Mouse (Mus musculus) frontal cortex, adult (tissue): ENCODE measurements around the gene Trim7.
A peak's percentile ranks its signal among the peaks of the same experiment; 100 is the strongest.
"Not testable (repeated sequence)": the region's sequence is repeated elsewhere in the genome, so short reads cannot be mapped to it uniquely, and the experiment has no call there.

ENCODE experiments used
- ATAC-seq: cut with Nextera tagmentation; 2 replicates; pipeline ENCODE4 v1.9.2; 2017; ENCODE audit warnings: mild to moderate bottlenecking, moderate library complexity, mixed read lengths; ENCODE audit not compliant: low TSS enrichment

Gene Trim7

DNA sequence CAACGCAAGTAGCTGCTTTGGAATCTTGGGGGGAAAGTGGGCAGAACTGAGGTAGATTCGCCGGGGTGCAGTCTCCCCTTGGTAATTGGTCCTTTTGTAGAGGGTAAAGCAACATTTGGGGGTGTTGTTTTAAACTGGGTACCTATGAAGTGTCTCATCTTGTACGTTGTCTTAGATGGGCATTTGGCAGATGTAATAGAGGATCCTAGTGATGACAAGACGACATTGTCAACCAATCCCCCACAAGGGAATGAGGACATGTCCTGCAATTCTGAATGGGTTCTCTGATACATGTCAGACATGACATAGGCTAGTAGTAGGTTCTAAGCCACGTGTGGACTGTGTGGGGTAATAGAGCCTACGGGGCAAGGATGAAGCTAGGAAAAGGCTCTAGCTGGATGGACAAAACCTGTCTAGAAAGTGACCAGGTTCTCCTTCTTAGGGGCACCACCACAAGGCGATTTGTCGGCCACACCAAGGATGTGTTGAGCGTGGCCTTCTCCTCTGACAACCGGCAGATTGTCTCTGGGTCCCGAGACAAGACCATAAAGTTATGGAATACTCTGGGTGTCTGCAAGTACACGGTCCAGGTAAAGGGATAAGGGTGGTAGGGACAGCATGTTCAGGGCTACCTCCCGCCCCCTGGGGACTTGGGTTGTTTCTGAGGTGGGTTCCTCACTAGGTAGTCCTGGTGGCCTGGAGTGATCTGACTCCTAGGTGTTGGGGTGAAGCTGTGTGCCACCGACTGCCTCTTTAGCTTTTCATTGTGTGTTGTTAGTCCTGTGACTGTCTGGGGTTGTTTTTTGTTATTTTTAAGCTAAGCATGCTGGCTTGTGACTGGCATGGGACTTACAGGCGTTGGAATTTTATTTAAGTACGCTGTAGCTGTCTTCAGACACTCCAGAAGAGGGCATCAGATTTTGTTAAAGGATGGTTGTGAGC, 23.8 kb upstream of the Trim7 start:
- ATAC-seq: no peak

DNA sequence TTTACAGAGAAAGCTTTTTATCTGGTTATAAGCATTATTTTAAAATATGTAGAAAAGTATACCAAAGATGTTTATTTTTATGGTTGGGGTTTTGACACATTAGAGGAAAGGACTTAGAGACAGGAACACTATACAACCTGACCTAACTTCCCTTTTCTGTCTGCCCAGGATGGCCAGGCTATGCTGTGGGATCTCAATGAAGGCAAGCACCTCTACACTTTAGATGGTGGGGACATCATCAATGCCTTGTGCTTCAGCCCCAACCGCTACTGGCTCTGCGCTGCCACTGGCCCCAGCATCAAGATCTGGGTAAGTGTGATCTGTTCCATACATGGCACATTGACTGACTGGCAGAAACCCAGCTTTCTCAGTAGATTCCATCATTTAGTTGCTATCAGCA, 22.0 kb upstream of the Trim7 start:
- ATAC-seq: no peak

DNA sequence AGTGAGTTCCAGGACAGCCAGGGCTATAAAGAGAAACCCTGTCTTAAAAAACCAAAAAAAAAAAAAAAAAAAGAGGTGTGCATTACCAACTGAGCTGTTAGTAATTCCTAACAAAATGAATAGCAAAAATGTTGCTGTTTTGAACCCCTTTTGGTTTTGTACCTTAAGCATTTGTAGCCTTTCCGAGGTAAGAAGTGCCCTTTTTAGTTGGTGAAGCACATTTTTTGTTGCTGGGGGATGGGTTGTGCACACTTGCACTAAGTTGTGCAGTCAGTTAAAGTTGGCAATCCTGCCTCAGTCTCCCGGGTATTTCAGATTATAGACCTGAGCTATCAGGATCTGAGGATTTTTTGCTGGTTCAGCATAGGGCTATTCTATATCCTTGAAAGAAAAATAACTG, 21.0 kb upstream of the Trim7 start:
- ATAC-seq: no peak

DNA sequence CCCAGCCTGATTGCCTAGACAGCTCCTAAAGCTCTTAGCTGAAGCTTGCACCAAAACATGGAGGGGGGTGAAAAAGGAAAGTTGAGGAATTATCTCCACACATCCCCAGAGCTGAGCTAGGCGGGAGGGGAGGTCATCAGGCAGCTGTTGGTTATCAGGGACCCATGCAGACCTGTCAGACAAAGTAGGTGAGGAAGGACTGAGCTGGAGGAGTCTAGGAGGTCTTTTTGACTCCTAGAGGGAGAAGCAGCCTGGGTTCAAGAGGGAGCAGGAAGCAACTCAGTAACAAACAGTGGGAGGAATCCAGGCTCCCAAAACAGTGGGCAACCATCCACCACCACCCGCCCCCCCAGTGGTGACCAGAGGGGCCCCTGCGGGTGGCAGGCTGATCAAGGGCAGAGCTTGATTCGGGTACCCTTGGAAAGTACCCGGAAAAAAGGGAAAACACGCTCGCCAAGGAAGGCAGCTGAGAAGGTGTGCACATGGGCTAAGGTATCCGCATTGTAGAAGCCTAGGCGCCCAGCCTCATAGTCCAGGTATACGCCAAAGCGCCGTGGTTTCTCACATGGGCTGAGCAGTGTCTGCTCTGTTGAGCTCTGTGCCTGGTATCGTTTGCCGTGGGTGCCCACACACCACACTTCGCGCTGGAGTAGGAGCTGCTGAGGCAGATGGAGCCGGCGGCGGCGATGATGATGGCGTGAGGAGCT, 18.9 kb upstream of the Trim7 start:
- ATAC-seq: peak; percentile 83

DNA sequence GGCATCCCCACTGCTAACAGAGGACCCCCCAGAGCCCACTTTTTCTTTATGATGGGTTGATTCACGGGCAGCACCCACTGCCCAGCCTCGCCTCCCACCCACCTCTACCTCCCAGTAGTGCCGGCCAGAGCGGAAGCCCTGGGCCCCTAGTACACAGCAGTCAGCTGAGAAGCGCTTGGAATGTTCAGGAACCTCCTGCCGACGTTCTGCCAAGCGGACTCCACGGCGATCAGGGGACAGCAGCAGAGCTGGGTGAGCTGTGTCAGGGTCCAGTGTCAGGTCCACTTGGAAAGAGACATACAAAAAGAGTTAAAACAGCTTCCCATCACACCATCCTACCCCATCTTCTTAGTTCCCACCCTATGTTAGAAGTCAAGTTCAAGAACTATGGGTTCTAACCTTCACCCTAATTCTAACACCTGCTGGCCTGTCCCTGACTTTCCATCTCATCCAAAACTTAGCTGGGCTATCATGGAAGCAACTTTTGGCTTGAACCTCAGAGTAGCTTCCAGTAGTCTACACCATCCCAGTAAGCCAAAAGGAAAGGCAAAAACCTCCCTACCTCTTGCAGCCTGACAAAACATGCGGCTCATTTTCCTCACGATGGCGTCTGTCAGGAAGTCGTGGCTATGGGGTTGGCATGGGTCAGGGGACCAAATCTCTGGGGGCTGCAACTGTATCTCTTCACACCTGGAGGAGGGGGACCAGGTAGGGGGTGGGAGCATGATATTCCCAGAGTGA, 18.2 kb upstream of the Trim7 start:
- ATAC-seq: peak; percentile 20

DNA sequence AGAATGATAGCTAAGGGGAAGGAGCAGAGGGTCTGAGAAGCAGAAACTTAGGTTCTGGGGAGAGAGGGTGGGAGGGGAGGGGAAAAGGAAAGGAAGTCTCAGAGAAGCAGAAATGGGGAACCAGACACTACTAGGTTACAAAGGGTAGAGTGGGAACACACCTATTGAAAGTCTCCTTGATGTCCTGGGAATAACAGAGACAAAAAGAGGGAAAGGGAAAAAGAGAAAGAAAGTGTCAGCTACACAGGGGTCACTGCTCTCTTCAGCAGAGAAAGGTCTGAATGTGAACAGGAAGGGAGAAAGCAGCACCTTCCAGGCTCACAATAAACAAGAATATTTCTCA, 17.7 kb upstream of the Trim7 start:
- ATAC-seq: no peak

DNA sequence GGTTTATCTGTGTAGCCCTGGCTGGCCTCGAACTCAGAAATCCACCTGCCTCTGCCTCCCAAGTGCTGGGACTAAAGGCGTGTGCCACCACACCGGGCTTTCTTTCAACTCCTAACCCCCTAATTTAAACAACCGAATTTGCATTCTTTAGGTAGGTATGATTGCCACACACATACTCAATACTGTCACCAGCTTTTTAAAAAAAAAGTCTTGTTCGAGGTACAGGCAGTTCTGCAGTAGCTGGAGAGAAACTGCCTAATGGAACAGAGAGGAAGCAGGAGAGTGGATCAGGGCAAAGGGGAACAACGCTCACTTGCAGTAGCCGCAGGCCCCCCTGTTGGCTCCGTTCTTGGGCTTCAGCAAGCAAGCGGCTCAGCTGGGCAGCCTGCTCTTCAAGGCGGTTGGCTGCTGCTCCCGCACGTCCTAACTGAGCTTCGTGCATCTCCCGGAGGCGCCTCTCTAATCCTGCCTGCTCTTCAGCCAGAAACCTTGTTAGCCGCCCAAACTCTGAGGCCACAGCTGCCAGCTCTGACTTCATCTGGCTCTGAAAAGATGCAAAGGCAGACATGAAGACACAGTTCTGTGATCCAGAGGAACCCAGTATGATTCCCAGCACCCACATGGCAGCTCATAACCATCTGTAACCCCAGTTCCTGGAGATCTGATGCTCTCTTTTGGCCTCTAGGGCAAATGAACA, 17.1 kb upstream of the Trim7 start:
- peak; percentile 44; the same call in 1 of the 2 replicates for ATAC-seq

DNA sequence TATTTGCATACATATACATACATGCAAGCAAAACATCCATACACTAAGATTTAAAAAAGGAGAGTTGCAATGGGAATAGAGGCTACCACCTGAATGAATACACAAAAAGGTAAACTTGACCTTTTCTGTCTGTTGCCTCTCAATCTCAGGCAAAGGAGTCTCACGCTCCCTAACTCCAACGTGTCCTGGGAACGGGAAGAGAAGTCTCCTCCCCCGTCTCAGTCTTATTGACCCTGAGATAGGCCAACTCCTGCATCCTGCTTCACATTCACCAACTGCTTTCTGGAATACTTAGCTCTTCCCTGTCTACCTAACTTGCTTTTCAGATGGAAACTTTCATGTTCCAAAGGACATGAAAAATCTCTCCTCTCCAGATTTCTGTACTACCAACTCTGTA, 16.5 kb upstream of the Trim7 start:
- ATAC-seq: no peak

DNA sequence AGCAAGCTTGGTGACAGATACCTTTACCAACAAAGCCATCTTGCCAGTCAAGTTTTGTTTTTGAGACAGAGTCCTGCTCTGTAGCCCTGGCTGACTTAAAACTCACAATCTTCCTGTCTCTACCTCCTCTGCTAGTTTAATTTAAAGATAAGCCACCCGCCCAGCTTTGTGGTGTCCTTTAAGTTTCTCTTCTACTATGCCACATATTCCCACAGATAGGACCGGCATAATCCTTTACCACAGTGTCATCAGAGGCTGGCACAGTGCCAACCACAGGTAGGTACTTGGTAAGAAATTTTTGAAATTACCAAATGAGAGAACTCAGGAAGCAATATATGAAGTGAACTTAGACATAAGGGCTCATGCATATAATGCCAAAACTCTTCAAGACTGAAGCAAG, 15.8 kb upstream of the Trim7 start:
- ATAC-seq: no peak

DNA sequence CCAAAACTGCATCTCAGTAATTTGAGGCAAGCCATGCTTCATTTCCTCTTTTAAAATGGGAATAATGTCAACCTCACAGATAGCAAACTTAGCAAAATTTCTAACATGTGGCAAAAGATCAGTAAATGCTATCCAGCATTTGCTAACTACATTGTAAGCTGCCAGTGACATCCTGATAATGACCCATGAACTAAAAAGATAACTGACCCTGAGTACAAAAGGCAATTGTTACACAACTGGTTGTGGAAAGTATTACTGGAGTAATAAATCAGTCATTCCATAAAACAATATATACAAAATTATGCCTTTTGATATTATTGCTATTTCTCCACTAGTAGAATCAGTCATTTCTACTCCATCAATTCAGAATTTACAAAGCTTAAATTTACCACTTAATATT, 12.2 kb upstream of the Trim7 start:
- no peak for ATAC-seq

DNA sequence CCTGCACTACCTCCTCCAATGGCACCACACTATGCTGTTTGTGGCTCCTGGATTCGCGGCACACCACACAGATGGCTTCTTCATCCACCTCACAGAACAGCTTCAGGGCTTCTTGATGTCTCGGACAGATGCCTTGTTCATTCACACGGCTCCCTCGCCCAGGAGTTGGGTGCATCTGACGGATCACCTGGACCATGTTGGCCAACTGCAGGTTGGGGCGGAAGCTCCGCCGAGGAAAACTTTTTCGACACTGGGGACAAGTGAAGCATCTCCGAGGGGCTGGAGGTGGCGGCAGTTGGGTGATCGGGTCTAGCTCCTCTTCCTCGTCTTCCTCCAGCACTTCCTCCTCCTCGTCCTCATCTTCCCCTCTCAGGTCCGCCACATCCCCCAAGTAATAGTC, 10.1 kb upstream of the Trim7 start:
- no peak for ATAC-seq

DNA sequence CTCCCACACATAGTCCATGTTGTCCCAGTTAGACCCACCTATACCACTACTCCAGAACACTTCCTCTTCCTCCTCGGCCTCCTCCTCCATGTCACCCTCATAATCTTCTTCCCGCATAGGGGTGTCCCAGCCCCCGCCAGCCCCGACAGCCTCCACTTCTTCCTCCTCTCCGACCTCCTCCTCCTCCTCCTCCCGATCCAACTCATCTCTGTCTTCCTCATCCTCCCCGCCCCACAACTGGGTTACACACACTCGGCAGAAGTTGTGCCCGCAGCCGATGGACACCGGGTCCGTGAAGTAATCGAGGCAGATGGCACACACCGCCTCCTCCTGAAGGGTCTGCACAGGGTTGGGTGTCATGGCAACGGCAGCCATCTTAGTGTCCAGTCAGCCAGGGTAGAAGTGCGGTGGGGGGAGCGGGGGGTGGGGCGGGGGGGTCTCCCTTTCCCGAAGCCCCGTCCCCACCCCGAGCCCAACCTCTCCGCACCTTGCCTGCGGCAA, 9.6 kb upstream of the Trim7 start:
- no peak for ATAC-seq

DNA sequence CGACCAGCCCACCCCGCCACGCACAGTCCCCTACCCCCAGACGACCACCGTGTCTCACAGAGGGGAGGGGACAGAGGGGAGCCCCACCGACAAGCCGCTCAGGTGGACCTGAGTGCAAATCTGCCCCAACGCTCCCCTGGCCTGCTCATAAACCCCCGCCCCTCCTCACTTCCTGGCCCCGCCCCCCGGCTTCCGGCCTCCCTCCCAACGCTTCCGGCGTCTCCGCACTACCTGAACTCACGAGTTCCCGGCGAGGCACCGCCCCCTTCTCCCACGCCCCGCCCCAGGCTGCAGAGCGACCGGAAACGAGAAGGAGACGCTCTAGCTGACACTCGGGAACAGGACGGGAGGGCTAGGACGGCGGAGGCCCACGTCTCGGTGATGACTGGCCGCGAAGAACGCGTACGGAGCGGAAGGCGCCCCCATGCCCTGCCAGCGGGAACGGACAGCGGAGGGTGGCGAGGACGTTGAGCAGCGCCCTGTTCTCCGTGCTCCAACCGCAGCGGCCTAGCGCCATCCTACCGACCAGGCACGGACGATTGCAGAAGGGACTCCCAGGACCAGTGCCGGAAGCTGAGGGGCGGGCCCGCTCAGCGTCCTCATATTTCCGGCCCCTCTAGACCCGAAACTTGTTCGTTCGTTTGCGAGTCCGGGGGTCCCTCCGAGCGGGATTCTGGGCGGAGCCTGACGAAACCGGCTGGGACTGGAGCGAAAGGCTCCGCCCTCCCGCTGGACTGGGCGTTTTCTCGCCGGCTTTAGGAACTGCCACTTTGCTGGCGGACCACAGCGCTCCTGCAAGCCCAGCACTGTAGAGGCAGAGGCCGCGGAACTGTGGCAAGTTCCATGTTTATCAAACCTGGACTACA, 8.9 kb upstream of the Trim7 start, which contains the start of gene Trim41:
Gene Trim41 (minus strand): TSS at position 554 of the 866 bp plus-strand sequence.
- peak; percentile 92 for ATAC-seq

DNA sequence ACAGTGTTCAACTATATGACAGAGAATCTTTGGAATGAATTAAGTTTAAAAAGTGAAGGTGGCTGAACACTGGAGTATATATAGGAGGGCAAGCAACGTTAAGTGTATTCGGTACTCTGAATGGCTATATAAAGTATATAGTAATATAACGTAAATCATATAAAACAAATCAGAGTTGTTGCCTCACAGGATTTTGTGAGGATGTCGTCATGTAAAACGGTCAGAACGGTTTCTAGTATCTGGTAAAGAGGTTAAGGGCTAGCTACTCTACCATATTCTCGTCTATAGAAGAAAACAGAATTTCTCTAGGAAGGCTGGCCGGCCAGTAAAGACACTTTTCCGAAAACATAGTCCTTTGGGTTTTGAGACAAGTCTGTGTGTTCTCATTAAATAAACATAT, 8.1 kb upstream of the Trim7 start:
- ATAC-seq: no peak

DNA sequence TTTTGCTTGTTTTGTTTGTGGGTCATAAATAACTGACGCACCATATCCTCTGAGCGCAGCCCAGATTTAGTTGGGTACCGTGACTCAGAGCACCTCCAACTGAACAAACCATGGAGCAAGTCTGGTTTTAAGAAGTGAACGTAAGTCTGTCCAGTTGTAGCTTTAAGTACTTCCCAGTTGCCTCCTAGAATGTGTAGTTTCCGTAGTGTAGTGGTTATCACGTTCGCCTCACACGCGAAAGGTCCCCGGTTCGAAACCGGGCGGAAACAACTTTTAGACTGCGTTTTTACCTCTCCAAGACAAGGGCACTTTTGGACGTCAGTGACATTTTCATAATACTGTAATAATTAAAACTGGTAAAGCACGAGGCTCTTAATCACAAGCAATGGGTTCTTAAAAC, 7.6 kb upstream of the Trim7 start:
- ATAC-seq: peak; percentile 45

DNA sequence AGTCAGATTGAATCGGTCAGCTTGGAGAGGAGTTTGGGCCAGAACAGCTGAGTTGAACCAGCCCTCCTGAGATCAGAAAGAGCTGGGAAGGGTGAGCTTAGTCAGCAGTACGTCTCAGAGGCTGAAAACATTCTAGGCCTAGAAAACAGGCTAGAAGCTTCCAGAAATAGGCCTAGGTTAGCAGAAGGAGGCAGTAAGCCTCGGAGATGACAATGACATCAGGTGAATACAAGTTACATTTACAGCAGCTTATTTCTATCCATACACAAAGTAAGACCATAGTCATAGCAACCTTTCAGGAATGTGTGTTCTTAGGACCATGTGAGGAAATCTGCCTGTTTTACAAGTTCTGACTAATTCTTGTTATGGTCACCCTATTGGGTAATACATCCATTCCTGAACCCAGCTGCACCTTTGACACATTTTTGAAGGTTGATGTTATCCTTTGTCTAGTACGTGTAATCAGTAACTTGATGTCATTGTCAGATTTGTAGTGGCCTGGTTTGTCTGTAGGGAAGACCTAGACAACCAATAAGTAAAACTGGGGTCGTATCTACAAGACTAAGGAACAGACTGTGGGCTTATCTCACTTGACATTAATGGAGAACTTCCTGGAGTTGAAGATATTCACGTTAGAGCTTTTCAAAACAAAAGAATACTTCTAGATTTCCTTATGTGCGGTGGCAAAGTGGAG, 6.2 kb upstream of the Trim7 start:
- ATAC-seq: no peak

DNA sequence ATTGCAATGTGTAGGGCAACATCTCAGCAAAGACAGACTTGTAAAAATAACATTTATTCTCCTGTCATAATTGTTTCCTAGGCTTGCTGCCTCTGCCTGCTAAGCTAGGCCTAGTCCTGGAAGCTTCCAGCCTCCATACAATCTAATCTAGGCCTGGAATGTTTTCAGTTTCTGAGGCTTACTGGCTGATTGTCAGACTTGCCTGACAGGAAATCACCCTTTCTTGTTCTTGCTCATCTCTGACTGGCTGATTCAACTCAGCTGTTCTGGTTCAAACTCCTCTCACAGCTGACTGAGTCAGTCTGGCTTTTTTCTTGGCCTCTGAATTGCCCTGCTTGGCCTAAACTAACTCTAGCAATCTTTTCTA, 5.6 kb upstream of the Trim7 start:
- ATAC-seq: no peak

DNA sequence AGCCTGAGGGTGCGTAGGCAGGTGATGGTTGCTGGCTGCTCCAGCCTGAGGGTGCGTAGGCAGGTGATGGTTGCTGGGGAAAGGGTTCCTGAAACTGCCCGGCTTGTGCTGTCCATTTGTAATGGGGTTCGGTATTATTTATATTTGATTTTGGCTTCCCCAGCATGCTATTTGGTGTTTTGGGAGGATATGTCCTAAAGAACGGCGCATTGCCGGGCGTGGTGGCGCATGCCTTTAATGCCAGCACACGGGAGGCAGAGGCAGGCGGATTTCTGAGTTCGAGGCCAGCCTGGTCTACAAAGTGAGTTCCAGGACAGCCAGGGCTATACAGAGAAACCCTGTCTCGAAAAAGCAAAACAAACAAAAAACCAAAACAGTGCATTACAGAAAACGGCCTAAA, 4.6 kb upstream of the Trim7 start:
- ATAC-seq: not testable (repeated sequence)

DNA sequence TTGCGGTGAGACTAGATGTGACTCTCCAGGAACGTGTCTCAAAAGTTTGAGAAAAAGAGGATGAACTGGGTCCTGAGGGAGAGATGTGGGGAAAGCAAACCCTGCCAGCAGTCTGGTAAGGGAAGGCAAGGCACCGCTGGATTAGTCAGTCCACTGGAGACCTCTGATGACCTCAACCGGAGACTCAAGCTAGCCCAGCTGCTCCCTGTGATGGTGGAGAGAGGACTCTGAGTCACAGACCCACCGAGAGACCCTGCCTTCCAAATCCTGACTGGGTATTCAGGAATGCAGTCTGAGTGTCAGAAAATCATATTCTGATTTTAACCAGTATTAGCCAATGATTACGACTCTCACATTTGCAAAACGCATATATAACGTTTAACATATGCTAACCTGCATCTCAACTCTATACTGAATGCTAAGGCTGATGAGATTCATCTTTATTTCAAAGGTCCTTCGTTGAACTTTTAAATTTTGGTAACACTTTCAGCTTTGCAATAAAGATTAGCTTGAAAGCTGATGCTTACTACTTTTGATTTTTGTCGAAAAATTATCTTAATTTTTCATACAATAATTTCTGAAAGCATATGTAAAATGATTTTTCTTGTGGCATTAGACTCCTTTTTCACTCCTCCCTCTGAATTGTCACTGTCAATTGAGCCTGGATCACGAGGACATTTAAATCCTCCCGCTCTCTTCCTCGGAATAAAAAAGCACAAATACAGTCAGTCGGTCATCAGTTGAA, 3.0 kb upstream of the Trim7 start:
- ATAC-seq: no peak
